Mouse (Mus musculus) gastrocnemius, postnatal 10 days (tissue): ENCODE measurements at regions not wholly inside any gene's neighbourhood (a gene's known extent, or its start where the extent isn't known, plus 50 kb on each side); places are given as distances from the start of the nearest gene placed in this dataset.
A peak's percentile ranks its signal among the peaks of the same experiment; 100 is the strongest.

ENCODE experiments used
- DNase-seq: peaks from one replicate; pipeline ENCODE4 v3.0.0; 2021; ENCODE audit warnings: mixed read lengths

DNA sequence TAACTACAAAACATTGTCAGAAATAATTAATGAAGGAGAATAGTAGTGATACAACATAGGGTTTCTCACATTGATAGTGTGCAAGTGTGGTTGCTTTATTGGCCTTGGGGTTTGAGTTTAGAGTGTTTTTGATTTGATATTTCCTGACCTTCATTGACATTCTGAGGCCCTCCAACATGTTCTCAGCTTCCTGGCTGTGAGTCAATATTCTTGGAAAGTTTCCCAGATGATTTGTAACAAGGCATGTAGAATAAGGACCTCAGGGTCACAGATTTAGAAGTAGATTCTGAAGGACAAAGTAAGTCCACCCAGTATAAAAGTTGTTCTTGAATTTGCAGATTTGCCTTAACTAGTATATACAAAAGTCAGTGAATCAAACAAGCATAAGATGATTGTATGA is 969.7 kb upstream of the Pcdh9 start:
- no peak for DNase-seq

- no peak for DNase-seq
These were observed 978.5 kb upstream of the Pcdh9 start for GRCm38 (mm10) chr14:94869011-94869410.

DNA sequence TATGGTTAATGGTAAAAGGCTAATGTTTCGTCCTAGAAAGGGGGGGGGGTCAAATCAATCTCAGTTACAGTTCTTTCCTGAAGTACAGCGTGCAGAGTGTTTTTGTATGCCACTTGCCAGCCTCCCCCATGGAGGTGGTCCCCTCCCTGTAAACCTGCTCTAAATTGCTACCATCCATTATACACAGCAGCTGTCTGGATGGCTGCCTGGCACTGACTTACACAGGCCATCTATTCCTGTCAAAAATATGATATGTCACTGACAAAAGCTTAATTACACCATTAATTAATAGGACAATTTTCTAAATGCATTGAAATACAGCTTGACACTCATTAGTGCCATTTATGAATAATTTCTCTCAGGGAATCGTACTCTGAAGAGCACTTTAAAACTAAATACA is 995.0 kb upstream of the 4921530L21Rik start:
- DNase-seq: no peak

- no peak for DNase-seq
These were observed 985.7 kb upstream of the 4921530L21Rik start for GRCm38 (mm10) chr14:94895261-94895769.

- DNase-seq: no peak
These were observed 982.3 kb upstream of the 4921530L21Rik start for GRCm38 (mm10) chr14:94898667-94899281.

- DNase-seq: no peak
These were observed 968.7 kb upstream of the 4921530L21Rik start for GRCm38 (mm10) chr14:94912326-94912725.

GRCm38 (mm10) chr14:94941416-94941815 is 939.6 kb upstream of the 4921530L21Rik start:
- DNase-seq: peak; percentile 5
